Mouse (Mus musculus) heart, postnatal 10 days (tissue): ENCODE results near the gene Rab24. TPM values are rescaled to one million over a fixed set of nuclear protein-coding genes. Genes with fewer than 3 reads are reported as not detected.

Experiments used
- total RNA-seq, 2 experiments: library from RNA; stranded (reverse); gene quantifications; 2 replicates each; pipeline ENCODE4 v1.2.3; 2021

The Rab24 gene
- total RNA-seq, 2 experiments from 2014 or later, result 40.0 to 40.2 TPM

Other genes starting within 250 kb of the Rab24 start
- gene Uimc1, start 221.6 kb downstream of the Rab24 start, total RNA-seq, result 10 to 100 TPM; 22.4 to 22.6 TPM
- gene Zfp346, start 216.6 kb downstream of the Rab24 start, total RNA-seq, result 10 to 100 TPM; 16.5 to 19.8 TPM
- gene Gm17617, start 188.4 kb downstream of the Rab24 start, total RNA-seq, result not detected
- gene Fgfr4, start 169.3 kb downstream of the Rab24 start, total RNA-seq, result under 1 TPM; 0.30 to 0.53 TPM
- gene Nsd1, start 112.2 kb downstream of the Rab24 start, total RNA-seq, result 10 to 100 TPM; 88.2 to 97.9 TPM
- 100 to 1,000 TPM; 125 to 126 TPM for gene Prelid1, start 1.4 kb downstream of the Rab24 start, total RNA-seq
- 1 to 10 TPM; 7.0 to 7.3 TPM for gene Mxd3, start 7.9 kb upstream of the Rab24 start, total RNA-seq
- gene Lman2, start 40.8 kb upstream of the Rab24 start, total RNA-seq, result 10 to 100 TPM; 56.7 to 58.2 TPM
- gene Rgs14, start 47.8 kb upstream of the Rab24 start, total RNA-seq, result under 1 TPM; 0.60 to 0.74 TPM
- not detected for gene Slc34a1, start 76.2 kb upstream of the Rab24 start, total RNA-seq
- not detected for gene Pfn3, start 93.3 kb upstream of the Rab24 start, total RNA-seq
- gene F12, start 104.8 kb upstream of the Rab24 start, total RNA-seq, result not detected
- 10 to 100 TPM; 26.3 to 28.5 TPM for gene Grk6, start 123.1 kb upstream of the Rab24 start, total RNA-seq
- 1 to 10 TPM; 1.7 to 1.8 TPM for gene Prr7, start 142.3 kb upstream of the Rab24 start, total RNA-seq
- 10 to 100 TPM; 53.7 to 58.2 TPM for gene Dbn1, start 166.2 kb upstream of the Rab24 start, total RNA-seq
- gene Pdlim7, start 191.7 kb upstream of the Rab24 start, total RNA-seq, result 10 to 100 TPM; 63.6 to 74.2 TPM
- 1 to 10 TPM; 1.7 to 1.8 TPM for gene Dok3, start 207.3 kb upstream of the Rab24 start, total RNA-seq
- 10 to 100 TPM; 17.5 to 18.2 TPM for gene Ddx41, start 214.7 kb upstream of the Rab24 start, total RNA-seq
- 10 to 100 TPM; 22.8 to 24.2 TPM for gene Fam193b, start 249.2 kb upstream of the Rab24 start, total RNA-seq